Mouse (Mus musculus) mesoderm, embryonic 11.5 days (tissue): ENCODE measurements around the gene Adarb1.

Experiments used
- DNase-seq: peaks from one replicate; pipeline ENCODE4 v3.0.0-alpha.2; 2012; ENCODE audit warnings: low read depth, low spot score

Gene Adarb1

GRCm38 (mm10) chr10:77435343-77435742 is 17.3 kb upstream of the Adarb1 start:
- DNase-seq = no peak

- DNase-seq = no peak
Observed at GRCm38 (mm10) chr10:77434457-77435151, 16.5 kb upstream of the Adarb1 start.

DNA sequence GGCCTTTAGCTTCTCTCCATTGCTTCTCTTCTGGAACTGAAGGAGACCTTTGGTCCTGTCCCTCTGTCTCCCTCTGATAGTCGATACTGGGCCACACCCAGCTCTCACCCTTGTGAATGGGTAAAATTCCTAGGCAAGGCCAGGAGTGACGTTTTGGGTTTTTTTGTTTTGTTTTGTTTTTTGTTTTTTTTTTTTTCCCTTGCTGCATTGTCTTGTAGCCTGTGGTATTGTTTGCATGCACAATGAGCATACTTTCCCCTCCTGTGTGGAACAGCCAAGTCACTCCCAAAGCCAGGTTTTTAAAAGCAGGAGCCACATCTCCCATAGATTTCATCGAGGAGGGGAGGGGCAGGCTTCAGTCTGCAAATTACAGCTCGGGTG is 16.0 kb upstream of the Adarb1 start:
- DNase-seq = no peak

GRCm38 (mm10) chr10:77430771-77431170 is 12.7 kb upstream of the Adarb1 start:
- DNase-seq = no peak

GRCm38 (mm10) chr10:77429921-77430320 is 11.9 kb upstream of the Adarb1 start:
- DNase-seq = no peak

- no peak for DNase-seq
Observed at GRCm38 (mm10) chr10:77427610-77428009, 9.5 kb upstream of the Adarb1 start.

DNA sequence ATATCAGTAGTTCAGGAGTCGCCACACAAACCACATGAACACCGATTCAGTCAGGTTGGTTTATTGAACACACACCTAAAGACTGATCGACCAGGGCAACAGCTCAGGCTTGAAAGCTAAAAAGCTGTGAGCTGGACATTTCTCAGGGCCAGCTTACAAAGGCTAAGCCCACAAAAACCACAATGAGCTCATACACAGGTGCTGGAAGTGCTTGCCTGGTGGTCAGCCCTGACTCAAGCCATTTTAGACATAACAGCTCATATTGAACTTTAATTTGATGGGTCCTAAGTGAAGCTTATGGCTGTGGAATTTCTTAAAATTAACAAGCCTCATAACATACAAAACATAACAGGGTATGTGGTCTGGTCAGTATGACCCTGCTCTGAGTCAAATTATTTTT is 2.1 kb upstream of the Adarb1 start:
- no peak for DNase-seq

DNA sequence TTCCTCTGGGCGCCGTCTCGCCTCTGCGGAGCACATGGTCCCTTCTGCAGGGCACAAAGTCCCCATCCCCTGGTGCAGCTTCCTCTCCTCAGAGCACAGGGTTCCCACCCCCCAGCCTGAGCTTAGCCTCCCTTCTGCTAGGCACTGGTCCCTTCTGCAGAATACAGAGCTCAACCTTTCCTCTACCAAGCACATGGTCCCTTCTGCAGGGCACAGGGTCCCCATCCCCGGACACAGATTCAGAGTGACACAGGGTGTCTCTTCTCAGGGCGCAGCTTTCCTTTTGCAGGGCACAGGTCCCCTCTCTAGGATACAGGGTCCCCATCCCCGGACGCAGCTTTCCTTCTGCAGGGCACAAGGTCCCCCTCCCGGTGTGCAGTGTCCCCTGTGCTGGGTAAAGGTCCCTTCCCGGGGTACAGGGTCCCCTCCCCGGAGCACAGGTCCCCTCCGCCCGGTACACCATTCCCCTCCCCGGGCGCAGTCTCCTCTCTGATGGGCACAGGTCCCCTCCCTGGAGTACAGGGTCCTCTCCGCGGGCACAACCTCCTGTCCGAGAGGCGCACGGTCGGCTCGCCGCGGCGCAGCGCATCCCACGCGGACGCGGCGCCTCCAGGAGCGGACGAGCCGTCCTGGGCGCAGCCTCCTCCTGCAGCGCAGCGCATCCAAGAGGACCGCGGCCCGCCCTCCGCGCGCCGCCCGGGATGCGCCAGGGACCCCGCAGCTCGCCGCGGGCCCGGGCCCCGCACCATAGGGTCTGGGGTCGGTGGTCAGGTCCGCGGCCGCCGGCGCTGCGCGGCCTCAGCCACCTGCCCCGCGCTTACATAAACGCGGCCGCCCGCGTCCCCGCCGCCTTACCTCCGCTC is 599 bp downstream of the Adarb1 start:
- peak; percentile 43 for DNase-seq

DNA sequence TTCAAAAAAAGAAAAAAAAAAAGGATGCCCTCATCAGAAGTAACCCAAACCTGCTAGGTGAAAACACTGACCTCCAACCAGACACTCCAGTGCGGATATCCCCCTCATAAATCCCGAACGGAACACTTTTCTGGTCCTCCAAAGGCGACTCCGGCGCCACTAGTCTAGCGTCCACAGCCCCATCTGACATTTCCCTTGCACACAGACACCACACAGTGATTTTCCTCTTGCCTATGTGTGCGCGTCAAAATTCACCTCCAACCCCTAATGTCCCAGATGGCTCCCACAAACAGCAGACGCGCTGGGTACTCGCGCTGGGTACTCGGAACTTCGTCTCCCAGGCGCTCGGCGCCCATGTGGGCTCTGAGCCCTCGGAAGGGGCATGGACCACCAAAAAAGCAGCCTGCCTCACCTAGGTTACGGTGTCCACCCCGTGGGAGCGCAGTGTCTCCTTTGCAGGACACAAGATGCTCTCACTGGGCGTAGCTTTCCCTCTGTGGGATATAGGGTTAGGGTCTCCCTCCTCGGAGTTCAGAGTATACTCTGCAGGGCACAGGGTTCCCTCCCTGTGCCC is 1.3 kb downstream of the Adarb1 start:
- DNase-seq = no peak

GRCm38 (mm10) chr10:77415867-77416266 is 2.2 kb downstream of the Adarb1 start:
- DNase-seq = no peak

GRCm38 (mm10) chr10:77413791-77414190 is 4.3 kb downstream of the Adarb1 start:
- DNase-seq = no peak

GRCm38 (mm10) chr10:77409154-77409553 is 8.9 kb downstream of the Adarb1 start:
- DNase-seq = no peak

- DNase-seq = no peak
Observed at GRCm38 (mm10) chr10:77408241-77408640, 9.8 kb downstream of the Adarb1 start.

DNA sequence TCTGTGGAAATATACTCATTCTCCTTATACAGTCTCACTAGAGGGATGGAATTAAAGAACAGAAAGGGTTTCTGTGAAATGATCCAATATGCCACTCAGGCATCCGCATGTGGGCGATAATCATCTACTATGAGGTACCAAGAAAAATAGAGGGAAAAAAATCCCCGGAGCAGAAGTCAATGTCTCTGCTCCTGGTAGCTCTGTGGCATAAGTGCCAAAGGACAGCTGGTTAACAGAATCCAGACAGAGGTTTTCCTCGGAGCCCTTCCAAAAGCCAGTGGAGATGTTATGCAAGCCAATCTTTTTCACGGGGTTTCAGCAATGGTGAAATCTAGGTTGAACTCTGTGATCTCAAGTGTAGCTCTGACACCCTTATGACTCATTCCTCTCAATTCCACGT is 11.6 kb downstream of the Adarb1 start:
- DNase-seq = no peak

DNA sequence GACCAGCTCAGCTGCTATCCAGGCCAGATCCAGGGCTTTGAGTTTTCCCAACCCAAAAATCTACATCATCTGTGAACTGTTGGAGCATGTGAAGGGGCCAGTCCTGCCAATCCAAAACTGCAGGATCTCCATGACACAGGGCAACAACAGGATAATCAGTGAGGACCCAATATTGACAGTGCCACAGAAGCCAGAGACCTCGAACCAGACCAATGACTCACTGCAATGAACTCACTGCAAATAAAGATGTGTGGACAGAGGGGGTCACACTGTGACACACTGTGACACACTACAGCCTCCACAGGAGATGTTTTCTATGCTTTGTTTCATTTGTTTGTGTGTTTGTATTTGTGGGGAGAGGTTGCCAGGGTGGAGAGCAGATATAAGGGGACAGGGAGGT is 15.6 kb downstream of the Adarb1 start:
- DNase-seq = no peak

- no peak for DNase-seq
Observed at GRCm38 (mm10) chr10:77401039-77401438, 17.0 kb downstream of the Adarb1 start.

DNA sequence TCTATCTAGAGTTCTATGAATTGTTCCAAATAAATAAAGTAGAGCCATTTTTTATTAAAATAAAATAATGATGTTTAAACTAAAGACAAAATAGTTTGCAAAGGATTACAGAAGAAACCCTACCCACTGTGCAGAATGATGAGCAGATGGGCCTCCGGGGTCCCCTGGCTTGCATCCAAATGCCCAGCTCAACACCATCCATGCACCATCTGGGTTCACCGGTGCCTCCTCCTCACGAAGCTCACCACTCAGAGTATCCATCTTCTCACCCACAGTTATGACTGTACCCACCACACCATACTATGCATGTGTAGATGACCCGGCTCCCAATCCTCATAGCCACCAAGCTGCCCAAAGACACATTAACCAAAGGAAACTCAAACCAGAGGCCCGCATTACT is 18.1 kb downstream of the Adarb1 start:
- DNase-seq = no peak

GRCm38 (mm10) chr10:77398082-77398481 is 20.0 kb downstream of the Adarb1 start:
- no peak for DNase-seq

GRCm38 (mm10) chr10:77397056-77397642 is 20.9 kb downstream of the Adarb1 start:
- no peak for DNase-seq

DNA sequence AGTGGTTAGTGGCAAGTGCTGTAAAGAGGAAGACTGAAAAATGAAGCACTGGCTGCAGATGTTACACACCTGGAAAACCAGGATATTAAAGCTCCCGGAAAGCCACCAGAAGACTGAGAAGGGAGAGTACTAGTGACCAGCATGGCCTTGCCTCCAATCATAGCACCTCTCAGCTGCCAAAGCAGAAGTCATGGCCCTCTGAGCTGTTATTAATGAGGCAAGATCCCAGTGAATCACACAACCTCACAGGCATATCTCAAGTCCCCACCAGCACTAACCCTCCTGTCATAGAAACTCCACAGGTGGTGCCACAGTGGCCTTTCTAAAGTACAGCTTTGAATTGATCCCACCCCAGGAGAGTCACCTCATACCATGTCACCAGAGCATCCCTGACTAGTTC is 22.1 kb downstream of the Adarb1 start:
- no peak for DNase-seq

DNA sequence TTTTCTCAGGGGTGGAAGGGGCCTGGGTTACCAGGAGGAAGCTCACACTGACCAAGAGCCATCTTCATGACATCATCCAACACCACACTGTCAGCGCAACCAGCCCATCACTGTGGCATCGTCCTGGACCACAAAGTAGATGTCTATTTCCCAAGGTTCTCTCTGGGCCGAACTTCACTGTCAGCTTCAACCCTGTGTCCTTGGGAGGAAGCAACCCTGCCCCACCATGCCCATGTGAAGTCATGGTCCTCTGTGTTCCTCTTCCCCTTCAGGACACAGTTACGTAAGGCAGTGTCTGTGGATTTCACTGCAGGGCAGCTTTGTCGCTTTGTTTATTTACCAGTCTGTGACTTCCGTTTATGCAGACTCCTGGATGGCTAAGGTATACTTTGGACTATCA is 27.0 kb downstream of the Adarb1 start:
- no peak for DNase-seq

- no peak for DNase-seq
Observed at GRCm38 (mm10) chr10:77387558-77387957, 30.5 kb downstream of the Adarb1 start.
